19 mouse cellular contexts compared by ENCODE assay signal in genomic region chr2:76124821-76125220, GRCm38 (mm10).
DNase-seq lines count a peak whose midpoint lies in the region; ATAC-seq and TF ChIP-seq lines count a peak whose summit lies in the region.
"Had no signal": no experiment of that assay in that cellular context is flagged by ENCODE, and none has a peak within 500 bp of the region (broad histone marks: within the 10 kb centered on the region; RNA-seq: fewer than 3 reads in every experiment).

No protein-coding gene starts in this region.

- DNase-seq in forebrain, embryonic 14.5 days (ENCODE audit: low spot score): peak; percentile 65
- DNase-seq in forebrain, embryonic 10.5 days (ENCODE audit: extremely low spot score, low spot score): no peak
- DNase-seq in layer of hippocampus, adult 18-20 months (ENCODE audit: low spot score in 2 of 2): peak; percentile 58 to 71
- no peak for DNase-seq in layer of hippocampus, postnatal 25 days (ENCODE audit: extremely low spot score in 1 of 2, low spot score in 1 of 2)
- peak; percentile 48 to 72 for DNase-seq in layer of hippocampus, adult 2 months (ENCODE audit: low spot score in 2 of 2)
- DNase-seq in right cerebral cortex, postnatal 10 days (ENCODE audit: low spot score in 2 of 2): peak; percentile 48 to 76
- DNase-seq in cerebellum, adult 11-12 months: no peak
- DNase-seq in gastrocnemius, adult 2 months: no peak
- DNase-seq: adrenal gland, postnatal 14 days; cerebellum, postnatal 10 days; embryo, embryonic 11 days; lung, postnatal 10 days had no signal

- no peaks in the 10 kb centered on the region for H3K4me1 ChIP-seq in forebrain, embryonic 14.5 days (ENCODE audit: control insufficient read depth, insufficient read depth, low read length)
- H3K4me1 ChIP-seq in forebrain, embryonic 10.5 days: peaks cover 8% of the 10 kb centered on the region
- H3K4me1 ChIP-seq: megakaryocyte, embryonic 14.5 days had no signal

- H3K36me3 ChIP-seq in forebrain, embryonic 14.5 days (ENCODE audit: control insufficient read depth, insufficient read depth, low read length): no peaks in the 10 kb centered on the region
- no peaks in the 10 kb centered on the region for H3K36me3 ChIP-seq in forebrain, embryonic 10.5 days (replicated peaks)
- H3K36me3 ChIP-seq: heart, embryonic 13.5 days; intestine, embryonic 15.5 days; neural tube, embryonic 13.5 days had no signal

- 81% methylated on average over 6 of the region's 6 CpGs for WGBS in forebrain, embryonic 14.5 days
- WGBS in forebrain, embryonic 10.5 days: 91% methylated on average over 6 of the region's 6 CpGs

- H3K4me2 ChIP-seq in forebrain, embryonic 14.5 days (ENCODE audit: low read length): no peak overlapping the region
- H3K4me2 ChIP-seq: heart, embryonic 13.5 days; intestine, embryonic 15.5 days; neural tube, embryonic 13.5 days had no signal

- no peak overlapping the region for H3K4me3 ChIP-seq in forebrain, embryonic 14.5 days (ENCODE audit: low read depth, low read length)
- H3K4me3 ChIP-seq in forebrain, embryonic 10.5 days: no peak overlapping the region
- no peak overlapping the region for H3K4me3 ChIP-seq in layer of hippocampus, adult 2 months
- H3K4me3 ChIP-seq in gastrocnemius, adult 2 months: no peak overlapping the region
- H3K4me3 ChIP-seq: heart, embryonic 13.5 days; intestine, embryonic 15.5 days; megakaryocyte, embryonic 14.5 days; neural tube, embryonic 13.5 days had no signal

- TF ChIP-seq CTCF in layer of hippocampus, adult 2 months (conservative IDR thresholded peaks at IDR 0.05): no peak
- no peak for TF ChIP-seq CTCF in gastrocnemius, adult 2 months (IDR thresholded peaks at IDR 0.05)

- no peaks in the 10 kb centered on the region for H3K27me3 ChIP-seq in forebrain, embryonic 14.5 days (replicated peaks; ENCODE audit: control insufficient read depth, insufficient read depth, low read length)
- no peaks in the 10 kb centered on the region for H3K27me3 ChIP-seq in forebrain, embryonic 10.5 days (ENCODE audit: poor library complexity, severe bottlenecking)
- H3K27me3 ChIP-seq: CH12.LX; heart, embryonic 13.5 days; intestine, embryonic 15.5 days; megakaryocyte, embryonic 14.5 days; neural tube, embryonic 13.5 days had no signal

- H3K9ac ChIP-seq in forebrain, embryonic 14.5 days (ENCODE audit: low read length): no peak overlapping the region
- H3K9ac ChIP-seq: heart, embryonic 13.5 days; intestine, embryonic 15.5 days; liver, embryonic 14.5 days; neural tube, embryonic 13.5 days had no signal

- H3K27ac ChIP-seq in forebrain, embryonic 14.5 days (ENCODE audit: low read depth, low read length): no peak overlapping the region
- H3K27ac ChIP-seq in forebrain, embryonic 10.5 days: no peak overlapping the region
- peak overlapping the region; percentile 78 for H3K27ac ChIP-seq in layer of hippocampus, adult 2 months
- no peak overlapping the region for H3K27ac ChIP-seq in gastrocnemius, adult 2 months
- H3K27ac ChIP-seq: heart, embryonic 13.5 days; intestine, embryonic 15.5 days; kidney, postnatal 0 days; liver, embryonic 14.5 days; neural tube, embryonic 13.5 days had no signal

- ATAC-seq in forebrain, embryonic 14.5 days: peak; percentile 52; the same call in 1 of the 2 replicates
- ATAC-seq: intestine, embryonic 15.5 days had no signal

- H3K9me3 ChIP-seq in forebrain, embryonic 14.5 days (replicated peaks; ENCODE audit: control insufficient read depth, low read length): no peaks in the 10 kb centered on the region
- H3K9me3 ChIP-seq in forebrain, embryonic 10.5 days: no peaks in the 10 kb centered on the region
- H3K9me3 ChIP-seq: intestine, embryonic 15.5 days; neural tube, embryonic 13.5 days had no signal

- intact Hi-C loops in gastrocnemius, adult 2 months (cut with DNase I): no loop called here

Comparison
In these comparisons a context has a peak if more than half of its experiments do, and no peak if none do; other contexts are left out.
1. DNase-seq: peak in forebrain, embryonic 14.5 days (single experiment), layer of hippocampus, adult 18-20 months (2 of 2), layer of hippocampus, adult 2 months (2 of 2) and right cerebral cortex, postnatal 10 days (2 of 2); none in forebrain, embryonic 10.5 days (single experiment), layer of hippocampus, postnatal 25 days (0 of 2), cerebellum, adult 11-12 months (single experiment) and gastrocnemius, adult 2 months (single experiment).